Mouse (Mus musculus): ENCODE measurements around the gene Hadh. TPM values are rescaled to one million over a fixed set of nuclear protein-coding genes. Genes with fewer than 3 reads are reported as not detected.
A peak's percentile ranks its signal among the peaks of the same experiment; 100 is the strongest.

Gene Hadh
- total and polyA plus RNA-seq, 2 experiments from 2014 or later = 18.9 to 32.2 TPM

GRCm38 (mm10) chr3:131291890-131292289 lies 20.0 kb upstream of the Hadh start:
- Histone ChIP-seq H3K27me3 (ENCODE audit: insufficient read depth, low read length) (no peaks in the 10 kb centered on the region), H3K9ac (replicated peaks; ENCODE audit: low read length, poor library complexity, severe bottlenecking) (no peak overlapping the region), H3K4me3 (ENCODE audit: low read depth, low read length) (no peak overlapping the region), H3K4me2 (ENCODE audit: low read depth, low read length, poor library complexity, severe bottlenecking) (no peak overlapping the region), H3K9me3 (ENCODE audit: low read length) (no peaks in the 10 kb centered on the region), H3K4me1 (ENCODE audit: insufficient read depth, low read length) (no peaks in the 10 kb centered on the region), H3K36me3 (ENCODE audit: insufficient read depth, low read length) (peaks cover 21% of the 10 kb centered on the region), H3K27ac (ENCODE audit: low read depth, low read length) (no peak overlapping the region)
- WGBS = 91% methylated on average over 4 of the region's 4 CpGs
- ATAC-seq (ENCODE audit: low FRiP score) = no peak
- no peak for DNase-seq (ENCODE audit: low spot score)
- no peak for TF ChIP-seq CTCF (IDR thresholded peaks at IDR 0.05)

DNA sequence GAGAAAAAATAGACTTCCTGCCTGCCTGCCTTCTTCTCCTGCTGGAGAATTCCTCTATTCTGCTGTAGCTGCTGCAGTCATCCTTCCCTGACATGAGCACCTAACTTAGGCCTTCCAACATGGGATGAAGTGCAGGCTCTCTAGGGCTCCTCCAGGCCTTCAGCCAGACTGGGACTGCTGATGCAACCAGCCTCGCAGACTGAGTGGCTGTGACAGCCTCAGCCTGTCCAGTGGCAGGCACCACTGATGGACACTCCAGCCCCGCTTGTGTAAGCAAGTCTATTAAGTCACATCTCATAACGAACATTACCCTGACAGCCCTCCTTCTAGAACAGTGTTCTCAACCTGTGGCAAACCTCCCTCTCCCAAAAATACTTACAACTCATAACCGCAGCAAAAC lies 2.2 kb upstream of the Hadh start:
- no peak overlapping the region for H3K9ac ChIP-seq (replicated peaks; ENCODE audit: low read length, poor library complexity, severe bottlenecking)
- ATAC-seq (ENCODE audit: low FRiP score) (no peak), DNase-seq (ENCODE audit: low spot score) (no peak)
- H3K4me3 ChIP-seq (ENCODE audit: low read depth, low read length) = no peak overlapping the region
- 0 out of 2 replicates have a peak, but pooled peaks cover 5% of the 10 kb centered on the region for H3K4me1 ChIP-seq (ENCODE audit: insufficient read depth, low read length)
- H3K36me3 ChIP-seq (ENCODE audit: insufficient read depth, low read length) = no peaks in the 10 kb centered on the region
- WGBS = 88% methylated on average over 4 of the region's 4 CpGs
- no peaks in the 10 kb centered on the region for H3K27me3 ChIP-seq (ENCODE audit: insufficient read depth, low read length)
- H3K4me2 ChIP-seq (ENCODE audit: low read depth, low read length, poor library complexity, severe bottlenecking) = no peak overlapping the region
- H3K9me3 ChIP-seq (ENCODE audit: low read length) = no peaks in the 10 kb centered on the region
- H3K27ac ChIP-seq (ENCODE audit: low read depth, low read length) = no peak overlapping the region
- no peak for TF ChIP-seq CTCF (IDR thresholded peaks at IDR 0.05)

GRCm38 (mm10) chr3:131272374-131273100 lies 636 bp upstream of the Hadh start:
- DNase-seq (ENCODE audit: low spot score) = no peak
- no peaks in the 10 kb centered on the region for H3K27me3 ChIP-seq (ENCODE audit: insufficient read depth, low read length)
- no peaks in the 10 kb centered on the region for H3K36me3 ChIP-seq (ENCODE audit: insufficient read depth, low read length)
- H3K9ac ChIP-seq (replicated peaks; ENCODE audit: low read length, poor library complexity, severe bottlenecking) = no peak overlapping the region
- TF ChIP-seq CTCF (IDR thresholded peaks at IDR 0.05) = no peak
- H3K4me1 ChIP-seq (ENCODE audit: insufficient read depth, low read length) = 0 out of 2 replicates have a peak, but pooled peaks cover 5% of the 10 kb centered on the region
- peak overlapping the region; percentile 69 for H3K4me3 ChIP-seq (ENCODE audit: low read depth, low read length)
- peak overlapping the region; percentile 85 for H3K4me2 ChIP-seq (ENCODE audit: low read depth, low read length, poor library complexity, severe bottlenecking)
- no peak for ATAC-seq (ENCODE audit: low FRiP score)
- WGBS = 57% methylated on average over 10 of the region's 10 CpGs
- H3K27ac ChIP-seq (ENCODE audit: low read depth, low read length) = no peak overlapping the region
- H3K9me3 ChIP-seq (ENCODE audit: low read length) = no peaks in the 10 kb centered on the region

DNA sequence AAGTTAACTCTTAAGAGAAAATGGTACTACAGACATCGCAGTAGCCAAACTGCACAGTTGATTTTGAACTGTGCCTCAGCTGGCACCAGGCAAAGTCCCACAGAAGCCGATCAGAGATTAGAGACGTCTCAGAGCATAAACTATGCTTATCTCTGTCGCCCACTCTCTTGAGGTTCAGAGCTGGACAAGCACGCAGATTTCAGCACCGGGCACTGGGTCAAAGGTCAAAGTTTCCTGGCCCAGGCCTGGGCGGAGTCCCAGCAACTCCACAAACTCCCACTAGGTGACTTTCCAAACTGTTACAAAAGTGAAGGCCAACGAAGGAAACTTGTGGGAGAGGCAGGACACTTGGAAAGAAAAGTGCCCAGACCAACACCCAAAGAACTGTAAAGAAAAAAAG lies 744 bp downstream of the Hadh start:
- TF ChIP-seq CTCF (IDR thresholded peaks at IDR 0.05) = peak; percentile 26
- ATAC-seq (ENCODE audit: low FRiP score) (no peak; the same call in 1 of the 2 replicates), DNase-seq (ENCODE audit: low spot score) (no peak)

GRCm38 (mm10) chr3:131270381-131270780 lies 1.5 kb downstream of the Hadh start:
- Histone ChIP-seq H3K36me3 (ENCODE audit: insufficient read depth, low read length) (no peaks in the 10 kb centered on the region), H3K4me3 (ENCODE audit: low read depth, low read length) (no peak overlapping the region), H3K9ac (replicated peaks; ENCODE audit: low read length, poor library complexity, severe bottlenecking) (no peak overlapping the region), H3K4me1 (ENCODE audit: insufficient read depth, low read length) (0 out of 2 replicates have a peak, but pooled peaks cover 5% of the 10 kb centered on the region), H3K27me3 (ENCODE audit: insufficient read depth, low read length) (no peaks in the 10 kb centered on the region), H3K4me2 (ENCODE audit: low read depth, low read length, poor library complexity, severe bottlenecking) (0 out of 2 replicates have a peak overlapping the region, but pooled peaks have one; percentile 85), H3K9me3 (ENCODE audit: low read length) (no peaks in the 10 kb centered on the region), H3K27ac (ENCODE audit: low read depth, low read length) (no peak overlapping the region)
- DNase-seq (ENCODE audit: low spot score) (no peak), ATAC-seq (ENCODE audit: low FRiP score) (no peak)
- 20% methylated on average over 6 of the region's 6 CpGs for WGBS
- no peak for TF ChIP-seq CTCF (IDR thresholded peaks at IDR 0.05)

More for the DNA sequence above, 744 bp downstream of the Hadh start:
- no peak overlapping the region; the same call in 1 of the 2 replicates for H3K9ac ChIP-seq (replicated peaks; ENCODE audit: low read length, poor library complexity, severe bottlenecking)
- H3K27ac ChIP-seq (ENCODE audit: low read depth, low read length) = no peak overlapping the region
- H3K27me3 ChIP-seq (ENCODE audit: insufficient read depth, low read length) = no peaks in the 10 kb centered on the region
- H3K36me3 ChIP-seq (ENCODE audit: insufficient read depth, low read length) = no peaks in the 10 kb centered on the region
- H3K4me3 ChIP-seq (ENCODE audit: low read depth, low read length) = peak overlapping the region; percentile 69
- H3K4me1 ChIP-seq (ENCODE audit: insufficient read depth, low read length) = 0 out of 2 replicates have a peak, but pooled peaks cover 5% of the 10 kb centered on the region
- WGBS = 8% methylated on average over 8 of the region's 8 CpGs
- no peaks in the 10 kb centered on the region for H3K9me3 ChIP-seq (ENCODE audit: low read length)
- H3K4me2 ChIP-seq (ENCODE audit: low read depth, low read length, poor library complexity, severe bottlenecking) = peak overlapping the region; percentile 85

- Histone ChIP-seq H3K4me3 (ENCODE audit: low read depth, low read length) (no peak overlapping the region), H3K9ac (replicated peaks; ENCODE audit: low read length, poor library complexity, severe bottlenecking) (no peak overlapping the region), H3K27me3 (ENCODE audit: insufficient read depth, low read length) (no peaks in the 10 kb centered on the region), H3K4me2 (ENCODE audit: low read depth, low read length, poor library complexity, severe bottlenecking) (no peak overlapping the region), H3K27ac (ENCODE audit: low read depth, low read length) (no peak overlapping the region), H3K36me3 (ENCODE audit: insufficient read depth, low read length) (no peaks in the 10 kb centered on the region), H3K9me3 (ENCODE audit: low read length) (no peaks in the 10 kb centered on the region), H3K4me1 (ENCODE audit: insufficient read depth, low read length) (0 out of 2 replicates have a peak, but pooled peaks cover 4% of the 10 kb centered on the region)
- DNase-seq (ENCODE audit: low spot score) (no peak), ATAC-seq (ENCODE audit: low FRiP score) (no peak)
- WGBS = 88% methylated on average over 3 of the region's 3 CpGs
- TF ChIP-seq CTCF (IDR thresholded peaks at IDR 0.05) = no peak
These were observed 5.4 kb downstream of the Hadh start for GRCm38 (mm10) chr3:131266366-131267050.
